In the genomic region with DNA sequence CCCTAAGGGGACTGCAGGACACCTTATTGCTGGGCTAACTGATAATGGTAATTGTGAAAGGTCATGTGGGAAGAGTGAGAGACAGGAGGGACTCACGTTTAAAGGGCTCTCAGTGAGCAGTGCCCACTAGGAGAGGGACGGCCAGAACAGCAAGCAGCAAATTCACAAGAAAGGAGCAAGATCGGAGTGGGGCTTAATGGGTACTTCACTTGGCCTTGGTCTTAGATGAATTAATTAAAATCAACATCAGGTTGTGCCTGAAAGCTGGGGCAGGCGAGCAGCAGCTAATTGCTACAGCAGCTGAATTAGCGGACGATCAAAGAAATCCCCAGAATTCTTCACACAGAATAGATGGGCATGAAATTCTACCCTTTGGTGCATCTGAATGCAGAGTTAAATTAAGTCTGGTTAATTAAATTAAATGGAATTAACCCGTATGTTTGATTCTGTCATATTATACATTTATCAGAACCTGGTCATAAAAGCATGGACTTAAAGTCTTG, we compare ENCODE assay signal across 21 mouse cellular contexts.
"Had no signal": no experiment of that assay in that cellular context is flagged by ENCODE, and none has a peak within 500 bp of the region (broad histone marks: within the 10 kb centered on the region; RNA-seq: fewer than 3 reads in every experiment).

No protein-coding gene starts in this region.

- DNase-seq: kidney, adult 9 months; kidney, postnatal 14 days; kidney, postnatal 4 days; liver; lung, adult 18-20 months; lung, postnatal 10 days; lung, postnatal 36 days; right cerebral cortex, adult 18-20 months; right cerebral cortex, postnatal 14 days; right cerebral cortex, postnatal 4 days; thymus, adult 2 months; thymus, postnatal 14 days; thymus, postnatal 4 days had no signal

- H3K36me3 ChIP-seq: limb, embryonic 10.5 days; limb, embryonic 13.5 days; liver, embryonic 12.5 days; liver, embryonic 15.5 days; lung, embryonic 15.5 days; midbrain, embryonic 10.5 days had no signal

- ATAC-seq: liver, embryonic 12.5 days had no signal

- H3K4me1 ChIP-seq: limb, embryonic 13.5 days; liver, embryonic 12.5 days; liver, embryonic 15.5 days; lung, embryonic 15.5 days; megakaryocyte, embryonic 14.5 days; midbrain, embryonic 10.5 days had no signal

- H3K27me3 ChIP-seq: limb, embryonic 13.5 days; liver, embryonic 12.5 days; liver, embryonic 15.5 days had no signal

- H3K9me3 ChIP-seq: limb, embryonic 10.5 days; limb, embryonic 13.5 days; liver, embryonic 12.5 days; liver, embryonic 15.5 days; lung, embryonic 15.5 days; midbrain, embryonic 10.5 days had no signal

- H3K4me2 ChIP-seq: limb, embryonic 13.5 days; liver, embryonic 12.5 days; liver, embryonic 15.5 days; lung, embryonic 15.5 days had no signal

- H3K9ac ChIP-seq: limb, embryonic 13.5 days; liver, embryonic 12.5 days; liver, embryonic 15.5 days; lung, embryonic 15.5 days had no signal

- H3K27ac ChIP-seq: limb, embryonic 10.5 days; limb, embryonic 13.5 days; liver, embryonic 12.5 days; liver, embryonic 15.5 days; lung, embryonic 15.5 days; midbrain, embryonic 10.5 days; stomach, postnatal 0 days had no signal

- H3K4me3 ChIP-seq: limb, embryonic 10.5 days; limb, embryonic 13.5 days; liver, embryonic 12.5 days; liver, embryonic 15.5 days; lung, embryonic 15.5 days; megakaryocyte, embryonic 14.5 days; midbrain, embryonic 10.5 days had no signal
